Mouse (Mus musculus) ovary, postnatal 36 days (tissue): ENCODE measurements at regions not wholly inside any gene's neighbourhood (a gene's known extent, or its start where the extent isn't known, plus 50 kb on each side); places are given as distances from the start of the nearest gene placed in this dataset.
A peak's percentile ranks its signal among the peaks of the same experiment; 100 is the strongest.

ENCODE experiments used
- DNase-seq: peaks from one replicate; pipeline ENCODE4 v3.0.0; 2022; ENCODE audit warnings: low spot score, mixed read lengths

- DNase-seq: no peak
Measured at GRCm38 (mm10) chr3:70384235-70384634, 376.8 kb downstream of the Otol1 start.

- DNase-seq: no peak
Measured at GRCm38 (mm10) chr3:70385961-70386360, 378.5 kb downstream of the Otol1 start.

- no peak for DNase-seq
Measured at GRCm38 (mm10) chr3:70401187-70401586, 393.8 kb downstream of the Otol1 start.

- no peak for DNase-seq
Measured at GRCm38 (mm10) chr3:70406571-70406970, 399.2 kb downstream of the Otol1 start.

- no peak for DNase-seq
Measured at GRCm38 (mm10) chr3:70418273-70418672, 410.9 kb downstream of the Otol1 start.

- no peak for DNase-seq
Measured at GRCm38 (mm10) chr3:70422016-70422415, 414.6 kb downstream of the Otol1 start.

- no peak for DNase-seq
Measured at GRCm38 (mm10) chr3:70422669-70423068, 415.3 kb downstream of the Otol1 start.

- peak; percentile 5 for DNase-seq
Measured at GRCm38 (mm10) chr3:70436671-70437070, 429.3 kb downstream of the Otol1 start.

- DNase-seq: no peak
Measured at GRCm38 (mm10) chr3:70457181-70457847, 449.9 kb downstream of the Otol1 start.

- DNase-seq: no peak
Measured at GRCm38 (mm10) chr3:70460811-70461210, 453.4 kb downstream of the Otol1 start.

- no peak for DNase-seq
Measured at GRCm38 (mm10) chr3:70463221-70463620, 455.8 kb downstream of the Otol1 start.

- peak; percentile 51 for DNase-seq
Measured at GRCm38 (mm10) chr3:70482521-70482920, 475.1 kb downstream of the Otol1 start.

GRCm38 (mm10) chr3:70483066-70483743, 475.8 kb downstream of the Otol1 start:
- DNase-seq: no peak

GRCm38 (mm10) chr3:70496431-70496830, 489.0 kb downstream of the Otol1 start:
- DNase-seq: no peak

GRCm38 (mm10) chr3:70500245-70500858, 492.9 kb downstream of the Otol1 start:
- DNase-seq: no peak

- DNase-seq: peak; percentile 21
Measured at GRCm38 (mm10) chr3:70500991-70501961, 493.9 kb downstream of the Otol1 start.

GRCm38 (mm10) chr3:70533593-70534321, 526.3 kb downstream of the Otol1 start:
- DNase-seq: no peak

GRCm38 (mm10) chr3:70535084-70535483, 527.7 kb downstream of the Otol1 start:
- DNase-seq: no peak

- DNase-seq: no peak
Measured at GRCm38 (mm10) chr3:70543911-70544310, 536.5 kb downstream of the Otol1 start.

GRCm38 (mm10) chr3:70557821-70558220, 550.4 kb downstream of the Otol1 start:
- DNase-seq: no peak

- DNase-seq: no peak
Measured at GRCm38 (mm10) chr3:70566140-70566857, 558.9 kb downstream of the Otol1 start.
